Mouse (Mus musculus) liver, embryonic 11.5 days (tissue): Measurements from ENCODE around the gene Pcsk2. TPM values are rescaled to one million over a fixed set of nuclear protein-coding genes. Genes with fewer than 3 reads are reported as not detected.

Experiments
- ATAC-seq: fragments of 200-750 bp; cut with Nextera tagmentation; replicated peaks from 2 replicates; pipeline ENCODE4 v1.8.0; 2017; ENCODE audit warnings: moderate number of reproducible peaks, mild to moderate bottlenecking, moderate TSS enrichment, moderate library complexity; ENCODE audit not compliant: low FRiP score
- DNase-seq: peaks from one replicate; pipeline ENCODE4 v3.0.0-alpha.2; 2017; ENCODE audit warnings: low spot score
- H3K27ac ChIP-seq: fragments of 300-500 bp; sonication (generic); 2 replicates; pipeline ENCODE4 v1.5.1; 2014; ENCODE audit warnings: mild to moderate bottlenecking, low read depth, low read length, control low read depth
- H3K27me3 ChIP-seq: fragments of 300-500 bp; sonication (generic); replicated peaks from 2 replicates; pipeline ENCODE4 v1.6.1; 2014; ENCODE audit warnings: low read length, mixed read lengths; ENCODE audit not compliant: control insufficient read depth, insufficient read depth
- H3K36me3 ChIP-seq: fragments of 300-500 bp; sonication (generic); 2 replicates; pipeline ENCODE4 v1.6.1; 2014; ENCODE audit warnings: mild to moderate bottlenecking, low read length, moderate library complexity, mixed read lengths; ENCODE audit not compliant: control insufficient read depth, insufficient read depth
- H3K4me1 ChIP-seq: fragments of 300-500 bp; sonication (generic); replicated peaks from 2 replicates; pipeline ENCODE4 v1.6.1; 2014; ENCODE audit warnings: low read length, mixed read lengths; ENCODE audit not compliant: control insufficient read depth, insufficient read depth
- H3K4me2 ChIP-seq: fragments of 300-500 bp; sonication (generic); 2 replicates; pipeline ENCODE4 v1.6.1; 2014; ENCODE audit warnings: mild to moderate bottlenecking, control low read depth, moderate library complexity
- H3K4me3 ChIP-seq: fragments of 300-500 bp; sonication (generic); 2 replicates; pipeline ENCODE4 v1.5.1; 2014; ENCODE audit warnings: low read depth, low read length, control low read depth
- H3K9ac ChIP-seq: fragments of 300-500 bp; sonication (generic); 2 replicates; pipeline ENCODE4 v1.6.1; 2014; ENCODE audit warnings: low read depth, low read length, control low read depth
- H3K9me3 ChIP-seq: fragments of 300-500 bp; sonication (generic); 2 replicates; pipeline ENCODE4 v1.6.1; 2016; ENCODE audit warnings: low read length, inconsistent platforms, mixed read lengths; ENCODE audit not compliant: control insufficient read depth
- WGBS: fragments of 180-500 bp; shearing (Covaris S2); extraction: QIAGEN DNeasy Blood & Tissue Kit; methylation state at CpG from one replicate; pipeline ENCODE4 v1.1.7; 2014; 5-methylcytosine and 5-hydroxymethylcytosine counted together
- polyA plus RNA-seq: library from polyadenylated mRNA; unstranded; fragments of >200 nt; fragmentation: Nextera tagmentation; extraction: Ambion mirVana; gene quantifications from 2 replicates; pipeline ENCODE4 v1.2.1, GENCODE M21; 2014

Gene Pcsk2
- polyA plus RNA-seq = 0.40 and 0.56 TPM in 2 replicates

DNA sequence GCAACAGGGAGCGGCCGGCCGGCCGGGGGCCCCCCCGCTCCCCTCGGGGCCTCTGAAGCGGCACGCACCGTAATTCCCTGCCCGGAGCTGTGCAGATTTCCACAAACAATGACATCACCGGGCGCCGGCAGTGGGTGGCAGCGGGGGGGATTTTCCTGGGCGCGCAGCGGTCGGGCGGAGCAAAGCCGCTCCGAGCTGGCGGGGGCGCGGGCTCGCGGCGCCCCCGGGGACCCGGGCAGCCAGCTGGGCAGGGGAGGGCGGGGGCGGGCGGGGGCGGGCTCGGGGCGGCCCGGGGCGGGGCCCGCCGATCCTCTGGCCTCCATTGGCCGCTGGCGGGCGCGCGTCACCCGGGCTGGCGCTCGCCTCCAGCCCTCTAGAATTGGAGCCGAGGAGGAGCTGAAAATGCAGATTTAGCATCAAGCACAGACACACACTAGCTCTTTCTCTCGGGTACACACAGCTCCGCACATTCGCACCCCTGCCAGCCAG lies at the start of gene Pcsk2:
Gene Pcsk2, plus strand, starts transcription at position 399 of the 489 bp plus-strand sequence.
- Histone ChIP-seq H3K4me2 (peak within 1 kb of the TSS; percentile 68), H3K9ac (no peak within 1 kb of the TSS), H3K4me3 (peak within 1 kb of the TSS; percentile 46), H3K36me3 (no peaks in the 10 kb centered on the region), H3K27ac (no peak within 1 kb of the TSS), H3K27me3 (peaks cover 40% of the 10 kb centered on the region), H3K9me3 (no peaks in the 10 kb centered on the region), H3K4me1 (no peaks in the 10 kb centered on the region)
- peak; percentile 57 for ATAC-seq
- under 1% methylated on average over 47 of the region's 51 CpGs for WGBS
- DNase-seq = peak; percentile 50

- Histone ChIP-seq H3K27ac (no peak overlapping the region), H3K36me3 (no peaks in the 10 kb centered on the region), H3K4me2 (no peak overlapping the region), H3K9ac (no peak overlapping the region), H3K4me3 (no peak overlapping the region), H3K9me3 (no peaks in the 10 kb centered on the region), H3K4me1 (no peaks in the 10 kb centered on the region), H3K27me3 (no peaks in the 10 kb centered on the region)
- DNase-seq (no peak), ATAC-seq (no peak)
- WGBS = 93% methylated on average over 9 of the region's 9 CpGs
Observed at GRCm38 (mm10) chr2:143500845-143501244, 45.1 kb upstream of the Pcsk2 start.

GRCm38 (mm10) chr2:143501760-143502159 lies 44.2 kb upstream of the Pcsk2 start:
- no peak for DNase-seq
- H3K9me3 ChIP-seq = no peaks in the 10 kb centered on the region
- no peak for ATAC-seq
- H3K9ac ChIP-seq = no peak overlapping the region
- H3K4me1 ChIP-seq = no peaks in the 10 kb centered on the region
- H3K27ac ChIP-seq = no peak overlapping the region
- H3K36me3 ChIP-seq = no peaks in the 10 kb centered on the region
- no peak overlapping the region for H3K4me3 ChIP-seq
- 53% methylated on average over 5 of the region's 5 CpGs for WGBS
- H3K27me3 ChIP-seq = no peaks in the 10 kb centered on the region
- no peak overlapping the region for H3K4me2 ChIP-seq

GRCm38 (mm10) chr2:143502203-143502602 lies 43.8 kb upstream of the Pcsk2 start:
- Histone ChIP-seq H3K27ac (no peak overlapping the region), H3K27me3 (no peaks in the 10 kb centered on the region), H3K4me1 (no peaks in the 10 kb centered on the region), H3K9me3 (no peaks in the 10 kb centered on the region), H3K4me2 (no peak overlapping the region), H3K9ac (no peak overlapping the region), H3K36me3 (no peaks in the 10 kb centered on the region), H3K4me3 (no peak overlapping the region)
- 81% methylated on average over 3 of the region's 3 CpGs for WGBS
- no peak for DNase-seq
- no peak for ATAC-seq

- Histone ChIP-seq H3K36me3 (no peaks in the 10 kb centered on the region), H3K9me3 (no peaks in the 10 kb centered on the region), H3K9ac (no peak overlapping the region), H3K4me3 (no peak overlapping the region), H3K4me2 (no peak overlapping the region), H3K4me1 (no peaks in the 10 kb centered on the region), H3K27me3 (no peaks in the 10 kb centered on the region), H3K27ac (no peak overlapping the region)
- no peak for ATAC-seq
- WGBS = 10% methylated on average over 3 of the region's 3 CpGs
- no peak for DNase-seq
Observed at GRCm38 (mm10) chr2:143536485-143536884, 9.5 kb upstream of the Pcsk2 start.

- Histone ChIP-seq H3K4me2 (peak overlapping the region; percentile 68), H3K36me3 (no peaks in the 10 kb centered on the region), H3K27me3 (peaks cover 40% of the 10 kb centered on the region), H3K9ac (no peak overlapping the region), H3K4me1 (no peaks in the 10 kb centered on the region), H3K27ac (no peak overlapping the region), H3K4me3 (peak overlapping the region; percentile 46), H3K9me3 (no peaks in the 10 kb centered on the region)
- ATAC-seq (peak; percentile 30; the same call in 1 of the 2 replicates), DNase-seq (peak; percentile 34)
- 3% methylated on average over 7 of the region's 7 CpGs for WGBS
Observed at GRCm38 (mm10) chr2:143545299-143545751, 631 bp upstream of the Pcsk2 start.

- Histone ChIP-seq H3K4me2 (peak overlapping the region; percentile 68), H3K36me3 (no peaks in the 10 kb centered on the region), H3K9me3 (no peaks in the 10 kb centered on the region), H3K4me1 (no peaks in the 10 kb centered on the region), H3K27ac (no peak overlapping the region), H3K9ac (no peak overlapping the region), H3K4me3 (peak overlapping the region; percentile 46; the same call in 1 of the 2 replicates), H3K27me3 (peaks cover 40% of the 10 kb centered on the region)
- WGBS = 4% methylated on average over 33 of the region's 33 CpGs
- ATAC-seq (no peak), DNase-seq (peak; percentile 36)
Observed at GRCm38 (mm10) chr2:143546412-143547211, 656 bp downstream of the Pcsk2 start.

GRCm38 (mm10) chr2:143547251-143548090 lies 1.5 kb downstream of the Pcsk2 start:
- Histone ChIP-seq H3K27ac (no peak overlapping the region), H3K36me3 (no peaks in the 10 kb centered on the region), H3K9me3 (no peaks in the 10 kb centered on the region), H3K4me1 (no peaks in the 10 kb centered on the region), H3K4me3 (no peak overlapping the region), H3K4me2 (no peak overlapping the region), H3K9ac (no peak overlapping the region), H3K27me3 (peaks cover 40% of the 10 kb centered on the region)
- ATAC-seq (no peak), DNase-seq (no peak)
- WGBS = 5% methylated on average over 32 of the region's 32 CpGs
